Mouse (Mus musculus) ES-E14 (cell line): ENCODE results near the gene Bcl6.

Experiments used
- CHD2 ChIP-seq: IDR thresholded peaks from 2 replicates; pipeline ENCODE4 v1.6.1; 2014; ENCODE audit warnings: mild to moderate bottlenecking, low read depth, low read length, inconsistent platforms
- HCFC1 ChIP-seq: IDR thresholded peaks from 2 replicates; pipeline ENCODE4 v1.6.1; 2012; ENCODE audit warnings: low read length, inconsistent platforms, borderline replicate concordance; ENCODE audit not compliant: insufficient read depth
- MAFK ChIP-seq: IDR thresholded peaks from 2 replicates; pipeline ENCODE4 v1.6.1; 2014; ENCODE audit warnings: mild to moderate bottlenecking, low read depth, low read length, inconsistent platforms; ENCODE audit not compliant: insufficient read depth
- ZNF384 ChIP-seq: IDR thresholded peaks from 2 replicates; pipeline ENCODE4 v1.6.1; 2012; ENCODE audit warnings: low read depth, low read length, inconsistent platforms

- TF ChIP-seq MAFK, result no peak
- no peak for TF ChIP-seq CHD2
- TF ChIP-seq ZNF384, result no peak
- TF ChIP-seq HCFC1, result no peak
Observed at GRCm38 (mm10) chr16:23953189-23953958, 35.3 kb downstream of the Bcl6 start.
